Mouse (Mus musculus) heart, postnatal 0 days (tissue): ENCODE data around the gene Dars2.

Source experiments
- CTCF ChIP-seq: IDR thresholded peaks from 2 replicates; pipeline ENCODE4 v1.5.1; 2016; ENCODE audit warnings: antibody characterized with exemption, control low read depth, low read depth
- EP300 ChIP-seq: IDR thresholded peaks from 2 replicates; pipeline ENCODE4 v1.6.1; 2016; ENCODE audit warnings: antibody characterized with exemption, low read depth

DNA sequence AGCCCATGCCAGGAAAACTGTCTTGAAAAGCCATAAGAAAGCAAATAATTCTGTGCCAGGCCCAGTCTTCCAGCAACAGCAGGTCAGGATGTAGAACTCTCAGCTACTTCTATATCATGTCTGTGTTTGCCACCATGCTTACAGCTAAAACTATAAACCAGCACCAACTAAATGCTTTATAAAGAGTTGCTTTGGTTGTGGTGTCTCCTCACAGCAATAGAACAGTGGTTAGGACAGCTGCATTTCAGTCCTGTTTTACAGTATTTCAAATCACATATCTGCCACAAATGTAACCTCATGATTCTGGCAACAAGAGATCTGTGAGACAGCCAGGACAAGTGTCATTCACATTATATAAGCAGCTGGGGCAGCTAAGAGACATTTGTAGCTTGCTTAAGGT lies 29.6 kb downstream of the Dars2 start:
- TF ChIP-seq CTCF = no peak
- TF ChIP-seq EP300 = no peak
